Mouse (Mus musculus): ENCODE measurements around the gene Naaladl2.

Naaladl2 gene

DNA sequence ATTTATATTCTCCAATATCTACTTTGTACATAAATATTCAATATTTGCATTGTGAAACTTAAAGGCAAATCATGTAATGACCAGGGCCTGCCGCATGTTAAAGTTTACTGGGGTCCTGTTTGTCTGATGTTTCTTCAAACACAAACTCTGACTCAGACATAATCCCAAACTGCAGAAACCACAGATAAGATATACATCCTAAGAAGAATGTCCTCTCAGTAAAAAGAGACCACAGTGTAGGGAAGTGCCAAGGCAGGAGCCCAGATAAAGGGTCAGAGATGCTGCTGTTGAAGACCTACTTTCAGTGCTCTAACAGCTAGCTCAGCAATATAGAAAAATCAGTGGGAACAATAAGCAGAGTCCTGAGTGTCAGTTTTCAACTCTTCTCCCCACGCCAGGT lies 201.9 kb downstream of the Naaladl2 start:
- no peak for DNase-seq (ENCODE audit: low spot score in 2 of 2)

DNA sequence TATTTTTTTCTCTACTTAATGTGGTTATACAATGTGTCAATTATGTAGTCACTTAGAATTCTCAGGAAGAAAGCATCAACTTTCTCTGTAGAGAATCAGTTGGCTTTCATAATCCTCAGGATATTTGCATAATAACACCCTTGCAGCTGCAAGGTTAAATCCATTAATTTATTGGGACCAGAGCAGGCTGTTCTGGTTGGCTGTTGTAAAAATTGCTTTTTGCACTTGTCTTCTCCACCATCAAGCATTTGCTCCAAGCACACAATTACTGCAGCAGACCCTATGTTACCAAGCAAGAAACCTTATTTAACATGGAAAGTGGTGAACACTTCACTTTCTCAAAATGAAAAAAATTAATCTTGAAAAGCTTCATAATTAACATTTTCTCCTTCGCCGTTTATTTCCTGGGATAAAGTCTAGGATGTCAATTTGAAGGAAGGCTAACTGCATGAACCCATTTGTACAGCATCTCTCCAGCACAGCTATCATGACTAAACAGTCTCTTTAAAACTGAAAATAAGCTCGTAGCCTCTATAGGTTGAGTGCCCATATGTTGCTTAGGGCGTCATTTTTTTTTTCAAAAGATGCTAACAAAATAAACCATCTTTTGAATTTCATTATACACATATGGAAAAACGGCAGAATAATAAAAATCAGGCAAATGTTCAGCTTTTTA lies 205.4 kb downstream of the Naaladl2 start:
- no peak for DNase-seq (ENCODE audit: low spot score in 2 of 2)

- DNase-seq (ENCODE audit: low spot score in 2 of 2) = no peak
Observed at GRCm38 (mm10) chr3:24921811-24922210, 222.2 kb downstream of the Naaladl2 start.

DNA sequence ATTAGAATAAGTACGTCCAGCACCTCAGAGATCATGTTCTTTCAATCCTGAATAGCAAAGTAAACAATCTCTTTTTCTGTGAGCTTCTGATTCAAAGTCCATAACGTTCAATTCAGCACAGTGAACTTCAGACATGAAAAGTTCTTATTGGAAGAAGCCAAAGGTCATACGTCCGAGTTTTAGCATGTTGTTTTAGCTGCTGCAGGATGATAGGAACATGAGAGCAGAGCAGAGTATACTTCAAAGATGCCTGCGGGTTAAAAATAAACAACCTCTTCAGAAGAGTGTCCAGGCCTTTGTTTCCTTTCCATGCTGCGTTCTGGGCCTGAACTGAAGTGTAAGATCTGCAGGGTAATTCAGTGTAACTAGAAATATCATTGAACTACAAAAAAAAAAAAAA lies 222.7 kb downstream of the Naaladl2 start:
- no peak for DNase-seq (ENCODE audit: low spot score in 2 of 2)

DNA sequence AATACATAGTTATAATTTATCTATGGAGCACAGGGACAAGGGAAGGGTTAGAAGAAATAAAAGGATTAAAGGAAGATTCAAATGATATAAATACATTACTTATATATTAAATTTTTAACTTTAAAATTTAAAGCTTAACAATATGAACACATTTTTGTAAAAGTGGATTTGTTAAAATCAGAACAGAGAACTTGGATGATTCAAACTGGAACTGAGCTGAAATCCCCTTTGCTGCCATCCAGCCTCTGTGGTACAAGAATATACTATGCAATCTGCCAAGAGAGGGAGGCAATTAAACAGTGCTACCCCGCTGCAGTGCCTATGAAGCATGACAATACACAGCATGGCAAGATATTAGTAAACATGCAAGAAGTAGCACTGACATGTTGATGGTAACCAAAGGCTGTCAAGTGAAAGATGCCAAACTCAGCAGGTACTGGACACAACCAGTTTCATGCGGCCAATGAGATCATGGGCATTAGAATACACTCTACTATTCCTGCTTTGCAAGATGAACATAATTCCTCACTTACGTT lies 238.6 kb downstream of the Naaladl2 start:
- no peak for DNase-seq (ENCODE audit: low spot score in 2 of 2)

DNA sequence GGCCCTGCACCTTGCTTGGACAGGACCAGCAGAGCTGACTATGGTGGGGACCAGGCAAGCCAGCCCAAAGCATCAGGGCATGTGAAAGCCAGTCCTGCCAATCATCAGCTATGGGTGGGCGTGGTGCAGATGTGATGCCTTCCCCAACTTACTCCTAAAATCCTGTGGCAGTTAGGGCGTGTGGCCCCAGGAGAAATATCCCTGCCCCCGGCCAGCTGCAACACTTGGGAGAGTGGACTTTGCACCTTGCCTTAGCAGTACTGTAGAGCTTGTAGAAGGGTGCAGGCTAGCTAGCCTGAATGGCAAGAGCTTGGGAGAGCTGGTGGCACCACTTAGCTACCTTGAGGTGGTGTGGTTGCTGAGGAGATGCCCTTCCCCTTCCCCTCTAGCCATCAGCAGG lies 255.3 kb downstream of the Naaladl2 start:
- no peak for DNase-seq (ENCODE audit: low spot score in 2 of 2)

DNA sequence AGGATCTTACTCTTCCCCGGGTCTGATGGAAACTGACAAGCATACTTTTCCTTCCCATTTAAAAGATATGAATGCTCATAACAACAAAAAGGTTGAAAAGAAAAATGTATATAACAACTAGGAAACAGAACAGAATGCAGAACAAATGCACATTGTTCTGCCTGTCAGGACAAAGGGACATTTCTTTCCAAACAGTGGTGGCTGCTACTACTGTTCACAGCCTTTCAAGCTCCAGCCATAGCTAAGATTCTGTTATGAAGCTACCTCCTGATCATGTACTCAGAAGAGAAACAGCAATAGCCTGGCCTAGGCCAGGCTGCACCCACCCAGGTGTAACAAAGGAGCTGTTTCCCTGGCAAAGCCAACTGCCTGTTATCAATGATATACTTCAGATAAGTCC lies 271.8 kb downstream of the Naaladl2 start:
- no peak for DNase-seq (ENCODE audit: low spot score in 2 of 2)

GRCm38 (mm10) chr3:24852936-24853335 lies 291.1 kb downstream of the Naaladl2 start:
- no peak for DNase-seq (ENCODE audit: low spot score in 2 of 2)

DNA sequence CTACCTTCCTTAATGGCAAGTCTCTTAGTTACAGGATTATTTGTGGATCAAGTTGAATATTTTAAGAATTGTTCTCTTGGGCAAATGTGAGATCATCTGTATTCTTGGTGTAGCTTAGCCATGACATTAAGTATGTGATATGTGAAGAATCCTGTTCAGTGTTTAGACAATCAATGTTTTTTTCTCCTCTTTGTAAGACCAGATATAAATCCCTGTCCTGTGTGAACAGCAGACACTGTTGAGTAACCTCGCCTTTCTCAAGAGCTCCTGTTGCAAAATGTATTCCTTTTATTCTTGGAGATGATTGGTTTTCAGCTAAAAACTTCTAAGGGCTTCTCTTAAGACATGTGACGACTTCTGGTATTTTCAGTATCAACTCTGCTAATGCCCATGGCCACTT lies 347.3 kb downstream of the Naaladl2 start:
- DNase-seq (ENCODE audit: low spot score in 2 of 2) = no peak

DNA sequence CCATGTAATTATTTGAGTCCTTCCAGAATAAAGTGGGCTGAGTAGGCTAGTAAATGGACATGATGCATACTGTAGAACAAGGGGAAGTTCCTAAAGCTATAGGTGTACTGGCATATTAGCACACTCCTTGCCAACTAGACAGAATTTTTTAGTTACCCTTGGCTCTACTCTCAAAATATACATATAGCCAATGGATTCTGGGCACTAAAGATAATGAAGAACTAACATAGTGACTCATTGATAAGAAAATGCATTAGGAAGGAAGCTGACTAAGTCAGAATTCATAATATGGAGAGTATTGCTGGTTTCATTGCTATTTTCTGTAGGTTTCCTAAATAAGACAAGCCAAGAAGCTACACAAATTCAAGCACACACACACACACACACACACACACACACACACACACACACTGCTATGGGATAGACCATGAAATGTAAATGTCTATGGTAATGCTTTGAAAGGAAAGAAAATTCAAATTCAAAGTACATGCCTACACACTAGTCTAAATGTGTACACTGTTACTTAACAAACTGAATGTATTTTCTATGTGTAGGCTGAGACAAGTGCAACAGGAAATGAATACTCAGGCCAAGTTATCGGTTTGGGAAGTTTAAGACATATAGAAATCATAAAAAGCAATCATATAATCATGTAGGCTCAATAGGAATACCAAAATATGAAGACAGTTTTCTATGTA lies 356.5 kb downstream of the Naaladl2 start:
- DNase-seq (ENCODE audit: low spot score in 2 of 2) = peak in 1 of 2 experiments; percentile 18

- DNase-seq (ENCODE audit: low spot score in 2 of 2) = no peak
Observed at GRCm38 (mm10) chr3:24784108-24784507, 360.0 kb downstream of the Naaladl2 start.

GRCm38 (mm10) chr3:24783462-24783829 lies 360.6 kb downstream of the Naaladl2 start:
- no peak for DNase-seq (ENCODE audit: low spot score in 2 of 2)

- no peak for DNase-seq (ENCODE audit: low spot score in 2 of 2)
Observed at GRCm38 (mm10) chr3:24782784-24783461, 361.1 kb downstream of the Naaladl2 start.

- DNase-seq (ENCODE audit: low spot score in 2 of 2) = no peak
Observed at GRCm38 (mm10) chr3:24781687-24782086, 362.4 kb downstream of the Naaladl2 start.

DNA sequence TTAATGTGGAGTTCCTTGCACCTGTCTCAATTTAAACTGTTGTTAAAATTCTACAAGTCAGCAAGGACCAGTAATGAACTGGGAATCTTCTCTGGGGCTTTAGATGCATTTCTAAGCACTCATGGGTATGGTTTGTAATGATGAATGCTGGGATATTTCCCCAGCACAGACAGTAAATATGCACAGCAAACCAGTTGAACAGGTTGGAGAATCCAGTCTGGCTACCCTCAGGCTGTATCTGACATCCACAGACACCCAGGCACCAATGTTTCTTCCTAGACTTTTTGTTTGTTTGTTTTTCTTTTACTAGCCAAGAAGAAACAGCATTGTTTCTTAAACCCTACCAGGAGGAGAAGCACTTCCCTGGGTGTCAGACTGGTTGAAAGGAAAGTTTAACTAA lies 365.6 kb downstream of the Naaladl2 start:
- DNase-seq (ENCODE audit: low spot score in 2 of 2) = no peak

- no peak for DNase-seq (ENCODE audit: low spot score in 2 of 2)
Observed at GRCm38 (mm10) chr3:24749055-24749454, 395.0 kb downstream of the Naaladl2 start.

GRCm38 (mm10) chr3:24747182-24747856 lies 396.7 kb downstream of the Naaladl2 start:
- DNase-seq (ENCODE audit: low spot score in 2 of 2) = no peak

DNA sequence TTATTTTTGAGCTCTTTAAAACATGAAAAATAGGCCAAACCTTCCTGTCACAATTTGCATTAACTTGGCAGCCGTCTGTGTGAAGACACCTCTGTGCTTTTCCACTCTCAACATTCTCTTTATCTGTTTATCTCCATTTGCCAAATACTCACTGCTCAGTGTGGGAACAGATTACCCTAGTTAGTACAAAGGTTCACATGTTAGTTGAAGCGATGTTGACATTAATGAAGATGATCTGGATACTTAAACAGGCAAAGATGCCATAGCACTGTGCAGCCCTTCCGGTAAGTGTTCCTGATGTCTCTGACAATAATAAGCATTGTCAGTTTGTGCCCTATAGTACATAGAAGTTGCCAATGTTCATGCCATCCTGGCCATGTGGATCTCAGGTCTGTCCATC lies 400.1 kb downstream of the Naaladl2 start:
- no peak for DNase-seq (ENCODE audit: low spot score in 2 of 2)

- no peak for DNase-seq (ENCODE audit: low spot score in 2 of 2)
Observed at GRCm38 (mm10) chr3:24719181-24719749, 424.8 kb downstream of the Naaladl2 start.

DNA sequence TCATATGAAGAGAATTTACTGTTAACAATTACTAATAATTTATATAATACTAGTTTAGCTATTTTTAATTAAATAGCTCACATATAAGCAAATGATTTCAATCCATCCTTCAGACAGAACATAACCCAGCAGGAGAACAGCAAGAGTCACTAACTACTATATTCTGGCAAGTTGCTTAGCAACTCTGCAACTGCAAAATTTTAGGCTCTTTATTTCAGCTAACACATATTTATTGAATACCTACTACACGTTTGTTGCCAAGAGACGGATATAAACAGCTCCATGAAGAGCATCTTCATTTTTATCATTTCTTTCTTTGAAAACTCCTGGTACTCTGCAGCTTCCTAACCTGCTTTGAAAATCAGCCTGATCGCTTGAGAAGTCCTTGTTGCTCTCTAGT lies 429.3 kb downstream of the Naaladl2 start:
- DNase-seq (ENCODE audit: low spot score in 2 of 2) = no peak

DNA sequence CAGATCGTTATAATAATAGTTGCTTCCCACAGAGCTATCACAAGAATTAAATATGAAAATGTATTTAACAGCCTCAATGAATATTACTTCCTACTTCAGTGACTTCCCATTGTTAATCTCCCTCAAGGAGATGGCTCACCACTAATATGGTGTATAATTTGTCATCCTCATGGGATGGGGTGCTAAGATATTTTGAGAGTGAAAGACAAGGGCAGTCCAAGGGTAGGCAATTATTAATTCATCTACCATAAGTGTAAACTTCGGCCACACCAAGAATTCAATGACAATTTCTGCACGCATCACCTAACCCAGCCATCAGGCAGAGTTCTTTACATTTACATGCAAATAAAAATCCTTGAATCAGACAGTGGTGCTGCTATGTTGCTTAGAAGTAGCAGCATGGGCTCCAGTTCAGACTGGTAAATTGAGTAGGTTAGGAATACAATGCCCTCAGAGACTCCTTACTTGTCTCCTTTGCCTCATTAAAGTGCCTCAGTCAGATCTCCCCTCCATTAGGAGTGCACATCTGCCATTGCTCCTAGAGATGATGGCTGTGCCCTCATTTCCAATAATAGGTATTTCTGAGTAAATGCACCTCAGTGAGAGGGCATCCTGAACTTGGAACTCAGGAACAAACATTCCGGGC lies 438.2 kb downstream of the Naaladl2 start:
- no peak for DNase-seq (ENCODE audit: low spot score in 2 of 2)

Measured in right cerebral cortex, adult 2 months (tissue).